Mouse (Mus musculus) cerebellum, adult 2 months (tissue): ENCODE measurements at regions not wholly inside any gene's neighbourhood (a gene's known extent, or its start where the extent isn't known, plus 50 kb on each side); places are given as distances from the start of the nearest gene placed in this dataset.
A peak's percentile ranks its signal among the peaks of the same experiment; 100 is the strongest.

Experiments used
- DNase-seq, 2 experiments: peaks; one replicate each; pipeline ENCODE4 v3.0.0; 2021
- H3K27ac ChIP-seq: fragments of 200-500 bp; 2 replicates; pipeline ENCODE4 v1.5.1; 2012; ENCODE audit warnings: low read length, control low read depth, inconsistent platforms; ENCODE audit not compliant: insufficient read depth
- H3K27me3 ChIP-seq: fragments of 200-500 bp; 2 replicates; pipeline ENCODE4 v1.6.1; 2012; ENCODE audit warnings: inconsistent platforms, mild to moderate bottlenecking, low read length, moderate library complexity; ENCODE audit not compliant: control insufficient read depth, insufficient read depth
- H3K4me1 ChIP-seq: fragments of 200-500 bp; 2 replicates; pipeline ENCODE4 v1.6.1; 2011; ENCODE audit warnings: low read length; ENCODE audit not compliant: control insufficient read depth, insufficient read depth
- H3K4me3 ChIP-seq: fragments of 200-500 bp; replicated peaks from 2 replicates; pipeline ENCODE3; 2011; ENCODE audit warnings: mild to moderate bottlenecking, low read depth, low read length, control low read depth; ENCODE audit not compliant: insufficient read depth
- CTCF ChIP-seq: fragments of 200-500 bp; IDR thresholded peaks from 2 replicates; pipeline ENCODE4 v1.5.1; 2011; ENCODE audit warnings: low read depth, mild to moderate bottlenecking, control low read depth, low read length, moderate library complexity, borderline replicate concordance; ENCODE audit not compliant: insufficient read depth
- POLR2A ChIP-seq: fragments of 200-500 bp; IDR thresholded peaks from 2 replicates; pipeline ENCODE4 v1.6.1; 2011; ENCODE audit warnings: low read length, control low read depth, borderline replicate concordance; ENCODE audit not compliant: insufficient read depth
- WGBS: fragments of 180-500 bp; shearing (Covaris S2); methylation state at CpG from one replicate; pipeline ENCODE4 v1.1.7; 2018; 5-methylcytosine and 5-hydroxymethylcytosine counted together

- Histone ChIP-seq H3K27me3 (no peaks in the 10 kb centered on the region), H3K4me3 (no peak overlapping the region), H3K27ac (peak overlapping the region; percentile 70), H3K4me1 (peaks cover 53% of the 10 kb centered on the region)
- 44% methylated on average over 3 of the region's 3 CpGs for WGBS
- peak in 1 of 2 experiments; percentile 47 for DNase-seq
- TF ChIP-seq POLR2A = no peak
- no peak for TF ChIP-seq CTCF
Measured at GRCm38 (mm10) chr8:126538136-126538535, 55.6 kb downstream of the Irf2bp2 start.

GRCm38 (mm10) chr8:126536928-126537618 lies 56.7 kb downstream of the Irf2bp2 start:
- H3K4me3 ChIP-seq = no peak overlapping the region
- H3K27me3 ChIP-seq = no peaks in the 10 kb centered on the region
- TF ChIP-seq CTCF (no peak), POLR2A (peak; percentile 9; the same call in 1 of the 2 replicates)
- DNase-seq = peak; percentile 86 to 91
- 1% methylated on average over 6 of the region's 6 CpGs for WGBS
- H3K27ac ChIP-seq = peak overlapping the region; percentile 97
- H3K4me1 ChIP-seq = peaks cover 47% of the 10 kb centered on the region

GRCm38 (mm10) chr8:126536132-126536927 lies 57.5 kb downstream of the Irf2bp2 start:
- H3K27ac ChIP-seq = peak overlapping the region; percentile 97
- peaks cover 51% of the 10 kb centered on the region for H3K4me1 ChIP-seq
- no peak for DNase-seq
- H3K27me3 ChIP-seq = no peaks in the 10 kb centered on the region
- H3K4me3 ChIP-seq = no peak overlapping the region
- WGBS = 56% methylated on average over 11 of the region's 11 CpGs
- TF ChIP-seq CTCF (no peak), POLR2A (no peak)

- peak; percentile 73 to 79 for DNase-seq
- Histone ChIP-seq H3K27ac (peak overlapping the region; percentile 43), H3K4me3 (no peak overlapping the region), H3K4me1 (peaks cover 30% of the 10 kb centered on the region), H3K27me3 (no peaks in the 10 kb centered on the region)
- WGBS = 21% methylated on average over 7 of the region's 7 CpGs
- TF ChIP-seq POLR2A = no peak
- no peak for TF ChIP-seq CTCF
Measured at GRCm38 (mm10) chr8:126532284-126532974, 57.6 kb upstream of the Tarbp1 start.

- H3K4me1 ChIP-seq = peaks cover 30% of the 10 kb centered on the region
- peak overlapping the region; percentile 37; the same call in 1 of the 2 replicates for H3K27ac ChIP-seq
- H3K27me3 ChIP-seq = no peaks in the 10 kb centered on the region
- peak; percentile 55 to 61 for DNase-seq
- H3K4me3 ChIP-seq = no peak overlapping the region
- TF ChIP-seq CTCF (no peak), POLR2A (no peak)
- 30% methylated on average over 7 of the region's 7 CpGs for WGBS
Measured at GRCm38 (mm10) chr8:126531459-126531858, 56.6 kb upstream of the Tarbp1 start.

- Histone ChIP-seq H3K4me1 (peaks cover 28% of the 10 kb centered on the region), H3K27me3 (no peaks in the 10 kb centered on the region), H3K27ac (no peak overlapping the region), H3K4me3 (no peak overlapping the region)
- TF ChIP-seq CTCF (no peak), POLR2A (no peak)
- WGBS = 86% methylated on average over 3 of the region's 3 CpGs
- DNase-seq = no peak
Measured at GRCm38 (mm10) chr8:126529409-126529808, 54.5 kb upstream of the Tarbp1 start.

GRCm38 (mm10) chr8:126528434-126529080 lies 53.7 kb upstream of the Tarbp1 start:
- 66% methylated on average over 9 of the region's 9 CpGs for WGBS
- no peak overlapping the region for H3K4me3 ChIP-seq
- peaks cover 28% of the 10 kb centered on the region for H3K4me1 ChIP-seq
- TF ChIP-seq POLR2A (no peak), CTCF (no peak)
- DNase-seq = peak in 1 of 2 experiments; percentile 25
- H3K27me3 ChIP-seq = no peaks in the 10 kb centered on the region
- H3K27ac ChIP-seq = no peak overlapping the region
